Mouse (Mus musculus) hematopoietic stem cell, adult 5-6 weeks (primary cell): ENCODE results near the gene Gm973. TPM values are rescaled to one million over a fixed set of nuclear protein-coding genes. Genes with fewer than 3 reads are reported as not detected.

Source experiments
- ATAC-seq, 2 experiments: fragments of 125-278 bp in 1 of 2; replicated peaks in 1 of 2; 2 replicates each; pipeline ENCODE4 v1.8.0; 2016 to 2017; ENCODE audit warnings: inconsistent platforms in 2 of 2, mild to moderate bottlenecking in 2 of 2, moderate number of reproducible peaks in 2 of 2, low read depth in 1 of 2, moderate TSS enrichment in 1 of 2; ENCODE audit not compliant: low FRiP score in 2 of 2, poor library complexity in 2 of 2, severe bottlenecking in 2 of 2, insufficient read depth in 1 of 2, low TSS enrichment in 1 of 2
- total RNA-seq: library from RNA; stranded (forward); fragments of 172-1452, 232-1000 nt; gene quantifications from 2 replicates; pipeline ENCODE4 v1.2.3, GENCODE M21; 2017

The Gm973 gene
- total RNA-seq, 1 experiment from 2014 or later, result 20.3 TPM

DNA sequence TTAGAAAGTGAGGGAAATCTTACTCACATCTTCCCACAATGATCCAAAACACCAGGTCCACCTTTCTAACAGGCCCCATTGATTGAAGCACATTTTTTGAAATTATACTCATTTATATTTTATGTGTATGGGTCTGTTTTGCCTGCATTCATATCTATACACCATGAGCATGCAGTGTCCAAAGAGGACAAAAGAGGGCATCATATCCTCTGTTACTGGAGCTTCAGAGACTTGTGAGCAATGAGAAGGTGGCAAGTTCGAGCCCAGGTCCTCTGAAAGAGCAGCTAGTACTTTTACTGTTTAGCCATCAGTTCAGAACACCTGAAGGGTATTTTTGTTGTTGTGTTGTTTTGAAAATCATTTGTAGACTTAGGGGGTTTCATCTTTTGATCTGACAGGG is 52.2 kb downstream of the Gm973 start:
- no peak for ATAC-seq

DNA sequence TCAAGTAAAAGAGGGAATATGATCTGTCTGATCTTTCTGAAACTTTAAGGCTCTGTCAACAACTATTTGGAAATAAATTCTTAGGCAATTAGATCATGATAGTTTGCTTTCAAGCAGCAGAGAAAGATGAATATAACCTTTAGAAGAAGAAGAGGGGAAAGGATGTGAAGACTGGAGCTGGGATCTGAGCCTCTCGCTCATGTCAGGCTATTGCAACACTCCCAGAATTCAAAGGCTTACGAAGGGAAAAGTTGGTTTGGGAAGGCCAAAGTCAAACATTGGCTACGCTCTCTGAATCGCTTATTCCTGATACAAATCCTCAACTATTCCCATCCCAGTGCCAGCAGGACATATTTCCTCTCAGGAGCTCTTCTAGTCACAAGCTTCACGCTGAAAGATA is 53.2 kb downstream of the Gm973 start:
- no peak for ATAC-seq

DNA sequence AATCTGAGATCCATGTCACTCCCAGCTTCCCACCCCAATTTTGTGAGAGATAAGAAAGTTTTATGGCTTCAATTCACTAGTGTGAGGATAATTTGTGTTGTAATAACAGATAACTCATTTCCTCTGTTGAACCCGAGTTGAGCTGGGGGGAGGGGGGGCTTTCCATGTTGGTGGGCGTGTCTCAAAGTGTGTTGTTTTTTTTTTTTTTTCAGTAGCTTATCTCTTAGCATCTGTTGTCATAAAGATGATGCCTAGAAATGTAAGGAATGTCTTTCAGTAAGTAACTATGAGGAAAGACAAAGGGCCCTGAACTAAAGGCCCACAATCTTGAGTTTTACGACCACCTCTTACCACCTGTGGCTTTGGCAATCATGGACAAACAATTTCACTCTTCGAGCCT is 54.7 kb downstream of the Gm973 start:
- no peak for ATAC-seq

DNA sequence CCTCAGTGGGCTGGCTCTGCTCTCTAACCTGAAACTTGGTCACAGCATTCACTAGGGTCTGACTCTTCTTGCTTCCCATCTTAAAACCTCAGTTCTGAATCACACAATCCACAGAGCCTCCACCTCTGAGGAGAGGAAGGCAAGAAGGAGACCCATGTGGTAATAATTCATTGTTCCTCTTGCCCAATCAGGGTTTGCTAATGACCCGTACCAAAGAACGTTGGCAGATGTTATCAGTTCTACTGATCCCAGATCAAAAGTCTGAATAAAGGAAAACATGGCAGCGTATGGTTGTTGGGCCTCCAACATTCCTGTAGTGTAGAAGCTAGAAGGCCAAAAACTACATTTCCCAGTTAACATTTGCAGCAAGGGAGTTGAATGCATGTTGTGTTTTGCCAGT is 55.4 kb downstream of the Gm973 start:
- 0 out of 4 replicates have a peak, but pooled peaks of 1 of the 2 experiments have one; percentile 17 for ATAC-seq

DNA sequence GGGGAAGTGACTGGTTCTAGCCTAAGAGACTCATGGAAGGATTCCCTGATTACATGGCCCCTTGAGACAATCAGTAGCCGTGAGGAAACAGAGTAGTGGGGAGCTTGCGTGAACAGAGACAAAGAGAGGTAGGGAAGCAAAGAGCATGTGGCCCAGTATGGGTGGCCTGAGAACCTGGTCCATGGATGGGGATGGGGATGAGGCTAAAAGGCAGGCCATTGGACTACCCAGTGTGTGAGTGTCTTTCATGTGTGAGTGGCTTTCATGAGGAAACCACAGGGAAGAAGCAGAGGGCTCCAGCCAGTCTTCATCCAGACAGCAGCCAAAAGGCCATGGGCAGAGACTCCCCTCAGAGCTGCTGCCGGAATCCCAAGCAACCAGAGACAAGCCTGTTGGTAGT is 57.8 kb downstream of the Gm973 start:
- ATAC-seq, result no peak

DNA sequence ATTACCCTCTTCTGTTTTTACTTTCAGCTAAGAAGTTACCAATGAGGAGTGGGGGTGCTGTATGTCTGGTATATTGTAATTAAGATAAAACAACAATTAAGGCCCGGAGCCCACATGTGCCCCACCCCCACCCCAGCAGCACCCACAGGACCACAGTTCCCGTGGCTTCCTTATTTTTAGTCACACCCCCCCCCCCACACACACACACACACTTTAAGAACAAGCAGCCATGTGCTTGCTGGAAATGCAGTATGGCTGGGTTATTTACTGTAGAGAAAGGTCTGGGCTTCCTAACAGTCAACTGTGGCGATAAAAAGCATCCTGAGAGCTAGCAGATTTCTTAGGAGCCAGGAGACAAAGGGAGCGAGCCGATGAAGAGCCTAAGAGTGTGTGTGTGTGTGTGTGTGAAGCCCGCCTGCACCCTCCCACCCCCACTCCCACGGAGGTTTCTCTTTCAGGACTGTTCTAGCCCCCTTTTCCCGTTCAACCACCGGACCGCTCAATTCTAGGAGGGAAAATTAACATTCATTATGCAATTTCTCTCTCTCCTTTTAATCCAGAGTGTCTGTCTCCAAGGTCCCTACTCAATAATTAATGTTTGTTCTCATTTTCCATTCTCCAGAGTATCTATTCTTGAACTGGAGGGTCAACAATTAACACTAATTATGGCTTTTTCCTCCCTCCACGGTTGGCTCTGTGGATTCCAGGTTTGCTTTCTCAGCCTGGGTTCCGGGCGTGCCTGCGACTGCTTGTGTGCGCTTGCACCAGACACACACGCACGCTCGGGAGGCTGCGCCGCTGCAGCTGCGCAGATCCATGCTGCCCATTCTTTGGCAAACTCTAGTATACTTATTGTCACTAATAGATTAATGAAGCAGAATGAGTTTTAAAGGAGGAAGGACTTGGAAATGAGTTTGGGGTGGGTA is 58.5 kb downstream of the Gm973 start:
- ATAC-seq, result no peak

DNA sequence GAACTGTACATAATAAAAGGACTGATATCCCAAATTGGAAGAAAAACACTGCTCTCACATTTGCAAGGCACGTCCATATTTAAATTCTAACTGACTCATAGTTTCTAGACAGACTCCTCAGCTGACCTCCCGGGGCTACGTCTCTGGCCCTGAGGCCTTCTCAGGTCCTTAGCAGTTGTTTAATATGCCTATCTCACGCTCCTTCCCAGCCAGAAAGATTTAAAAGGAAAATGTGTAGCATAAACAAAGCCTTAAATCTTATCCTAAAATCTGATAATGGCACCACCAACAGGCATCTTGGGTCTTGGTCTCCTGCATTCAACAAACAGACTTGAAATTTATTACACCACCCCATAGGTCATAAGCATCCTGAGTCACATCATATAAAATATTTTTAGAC is 62.7 kb downstream of the Gm973 start:
- no peak for ATAC-seq

DNA sequence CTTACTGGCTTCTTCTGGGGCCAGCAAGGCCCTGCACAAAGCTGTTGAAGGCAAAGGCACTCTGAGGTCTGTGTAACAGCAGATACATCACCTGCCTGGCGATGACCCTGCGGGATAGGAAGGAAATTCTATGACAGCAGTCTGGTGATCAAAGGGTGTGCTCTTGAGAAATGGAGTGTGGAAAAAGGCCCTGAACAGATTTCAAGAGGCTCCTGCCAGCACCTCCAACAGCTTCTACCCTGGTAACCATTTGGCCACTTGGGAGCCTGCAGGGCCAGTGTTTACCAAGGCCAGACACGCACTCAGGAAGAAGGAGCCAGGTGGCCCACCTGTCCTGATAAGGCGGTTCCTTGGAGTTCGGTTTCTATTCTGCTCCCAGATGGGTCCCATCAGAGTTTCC is 63.3 kb downstream of the Gm973 start:
- no peak for ATAC-seq

DNA sequence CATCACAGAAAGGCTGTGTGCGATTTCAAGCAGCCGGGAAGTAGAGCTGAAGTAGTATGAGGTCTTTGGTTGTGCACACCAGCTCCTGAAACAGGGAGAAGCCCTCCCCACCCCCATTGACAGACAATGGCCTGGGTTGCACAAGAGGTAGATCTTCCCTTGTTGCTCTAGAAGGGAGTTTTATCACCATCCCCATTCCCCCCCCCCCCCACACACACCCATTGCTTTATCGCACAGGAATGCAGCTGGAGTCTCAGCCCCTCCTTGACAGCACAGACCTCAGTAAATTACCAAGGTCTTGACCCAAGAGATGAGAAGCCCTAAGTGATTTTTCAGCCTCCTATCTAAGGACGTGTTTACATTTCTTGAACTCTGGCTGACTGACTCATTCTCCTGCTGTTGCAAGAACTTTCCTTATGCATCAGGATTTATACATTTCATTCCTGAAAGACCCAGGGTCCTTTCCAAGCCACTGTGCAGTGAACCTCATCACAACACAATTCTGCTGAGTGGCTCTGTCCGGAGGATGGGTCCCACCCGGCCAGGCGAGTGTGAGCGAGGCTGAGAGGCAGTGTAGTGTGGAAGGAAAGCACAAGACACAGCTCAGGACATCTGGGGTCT is 64.2 kb downstream of the Gm973 start:
- no peak for ATAC-seq

DNA sequence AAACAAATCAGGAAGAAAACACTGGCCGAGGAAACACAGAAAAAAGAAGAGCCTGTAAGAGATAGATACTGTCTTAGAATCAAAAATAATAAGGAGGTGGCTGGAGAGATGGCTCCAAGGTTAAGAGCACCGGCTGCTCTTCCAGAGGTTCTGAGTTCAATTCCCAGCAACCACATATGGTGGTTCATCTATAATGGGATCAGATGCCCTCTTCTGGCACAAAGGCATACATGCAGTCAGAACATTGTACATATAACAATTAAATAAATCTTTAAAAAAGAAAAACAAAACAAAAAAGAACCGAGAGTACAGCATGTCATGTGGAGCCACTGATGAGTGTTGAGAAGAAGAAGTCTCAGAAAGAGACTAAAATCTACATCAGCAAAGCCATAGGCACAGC is 64.8 kb downstream of the Gm973 start:
- ATAC-seq, result no peak

DNA sequence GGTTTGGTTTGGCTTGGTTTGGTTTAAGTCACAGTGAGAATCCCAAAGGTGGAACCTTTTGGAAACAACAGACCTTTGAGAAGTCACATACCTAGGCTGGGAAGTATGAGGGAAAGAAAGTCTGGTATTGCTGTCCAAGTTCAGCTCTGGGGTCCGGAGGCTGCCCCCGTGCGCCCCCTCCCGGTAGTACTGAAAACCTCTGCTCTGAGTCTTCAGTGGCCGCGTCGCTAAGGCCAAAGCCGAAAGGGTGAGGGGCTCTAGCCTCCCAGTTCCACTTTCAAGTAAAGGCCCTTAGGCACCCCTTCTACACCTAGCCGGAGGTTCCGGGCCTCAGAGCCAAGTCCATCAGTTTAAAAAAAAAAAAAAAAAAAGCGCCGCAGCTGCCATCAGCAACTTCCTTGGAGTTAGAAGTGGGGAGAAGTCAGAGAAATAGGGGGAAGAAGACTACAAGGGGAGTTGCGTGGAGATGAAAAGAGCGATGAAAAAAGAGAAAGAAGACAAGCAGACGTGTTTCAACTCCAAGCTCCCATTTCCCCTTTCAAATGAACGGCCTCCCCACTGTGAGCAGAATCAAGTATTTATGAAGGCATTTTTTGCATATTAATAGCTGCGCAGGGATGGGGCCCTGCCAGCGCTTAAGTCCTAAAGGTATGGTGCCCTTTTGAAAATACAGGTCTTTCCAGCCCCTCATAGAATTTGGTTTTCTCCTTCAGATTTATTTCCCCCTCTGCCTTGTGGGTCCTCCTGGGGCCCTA is 68.8 kb downstream of the Gm973 start:
- peak; percentile 62 to 85; a peak in 3 of 4 replicates for ATAC-seq

DNA sequence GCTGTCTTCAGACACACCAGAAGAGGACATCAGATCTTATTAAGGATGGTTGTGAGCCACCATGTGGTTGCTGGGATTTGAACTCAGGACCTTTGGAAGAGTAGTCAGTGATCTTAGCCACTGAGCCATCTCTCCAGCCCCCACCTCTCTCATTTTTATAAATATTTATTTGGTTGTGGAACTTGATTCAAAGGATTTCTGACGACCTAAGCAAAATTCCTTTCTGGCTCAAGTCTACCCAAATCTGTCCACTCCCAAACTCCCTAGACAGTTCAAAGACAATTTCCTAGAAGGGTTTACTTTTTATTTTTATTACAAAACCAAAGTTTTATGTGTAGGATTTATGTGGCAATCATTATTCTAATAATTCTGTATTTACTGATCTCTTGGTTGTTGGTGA is 73.2 kb downstream of the Gm973 start:
- ATAC-seq, result no peak

DNA sequence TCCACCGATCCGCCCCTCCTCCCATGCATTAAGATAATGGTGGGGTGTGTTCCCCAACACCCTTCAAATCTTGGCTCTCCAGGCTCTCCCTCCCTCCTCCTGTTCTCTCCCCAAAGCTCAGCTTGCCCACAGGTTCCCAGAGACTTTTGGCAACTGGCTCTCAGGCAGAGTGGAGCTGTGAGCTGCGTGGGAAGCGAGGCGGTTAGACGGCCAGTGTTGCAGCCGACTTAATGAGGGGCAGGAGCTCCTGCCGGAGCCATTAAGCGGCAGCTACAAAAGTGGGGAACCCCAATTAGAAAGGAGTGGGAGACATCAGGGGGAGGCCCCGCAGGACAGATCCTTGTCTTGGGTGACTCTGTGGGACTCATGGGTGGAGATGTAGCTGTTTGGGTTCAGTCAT is 76.3 kb downstream of the Gm973 start:
- ATAC-seq, result no peak

DNA sequence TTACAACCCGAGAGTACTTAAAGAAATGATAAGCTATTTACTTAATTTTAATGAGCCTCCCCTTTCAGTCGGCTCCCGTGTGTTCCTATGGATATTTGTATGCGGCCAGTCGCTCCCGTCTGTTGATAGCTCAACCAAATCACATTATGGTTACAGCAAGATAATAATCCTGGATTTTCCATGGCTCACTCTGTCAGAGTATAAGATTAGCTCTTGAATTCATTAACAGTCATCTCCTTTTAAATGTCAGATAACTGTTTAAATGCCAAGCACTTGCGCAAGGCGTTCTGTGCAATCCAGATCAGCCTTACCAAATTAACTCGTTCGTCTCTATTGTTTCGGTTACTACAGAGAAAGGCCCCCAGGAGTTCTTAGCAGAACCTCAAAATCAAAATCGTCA is 76.8 kb downstream of the Gm973 start:
- ATAC-seq, result 0 out of 4 replicates have a peak, but pooled peaks of 1 of the 2 experiments have one; percentile 12

DNA sequence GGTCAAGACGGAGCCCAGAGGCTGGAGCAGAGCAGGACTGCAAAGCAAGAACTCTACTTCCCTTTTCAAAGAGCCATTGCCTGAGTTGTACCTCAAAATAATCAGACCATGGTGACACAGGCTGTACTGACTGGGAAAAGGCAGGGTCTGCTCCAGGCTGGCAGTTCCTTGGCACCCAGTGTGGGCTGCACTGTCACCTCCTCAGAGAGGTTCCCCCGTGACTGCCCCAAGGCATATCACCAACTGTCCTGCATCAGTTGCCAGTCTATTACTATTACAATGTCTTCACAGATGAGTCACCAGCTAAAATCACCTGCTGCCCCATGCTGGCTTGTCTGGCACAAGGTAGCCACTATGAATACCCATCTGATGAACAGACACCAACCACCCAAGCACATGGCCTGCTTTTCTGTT is 77.6 kb downstream of the Gm973 start:
- peak; percentile 68 to 82 for ATAC-seq

DNA sequence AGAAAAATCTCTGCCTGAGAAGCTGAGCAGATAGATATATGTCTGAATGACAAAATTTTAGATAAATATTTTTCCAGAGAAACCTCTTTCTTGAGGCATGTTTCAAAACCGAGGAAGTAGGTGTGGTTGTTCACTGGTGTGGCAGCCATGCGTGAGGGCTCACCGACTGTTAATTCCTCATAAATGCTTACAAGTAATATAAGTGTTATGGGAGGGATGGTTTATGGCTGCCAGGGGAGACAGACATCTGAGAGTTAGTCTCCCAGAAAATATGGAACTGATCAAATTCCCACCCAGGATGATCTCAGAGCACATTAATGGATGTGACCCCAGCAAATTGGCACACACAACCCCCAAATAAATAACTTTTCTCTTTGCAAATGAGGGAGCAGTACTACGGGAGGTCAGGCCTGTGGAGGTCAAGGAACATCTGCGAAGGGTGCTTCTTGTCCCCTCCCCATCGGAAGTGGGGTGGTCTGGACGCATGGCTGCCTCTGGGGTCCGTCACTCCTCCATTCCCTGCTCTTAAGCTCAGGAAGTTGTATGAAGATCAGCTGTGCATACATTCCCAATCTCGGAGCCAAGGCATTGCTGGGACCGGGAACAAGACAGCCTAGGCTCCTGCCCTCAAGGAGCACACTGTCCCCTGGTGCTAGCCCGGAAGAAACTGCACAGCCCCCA is 78.7 kb downstream of the Gm973 start:
- ATAC-seq, result no peak

DNA sequence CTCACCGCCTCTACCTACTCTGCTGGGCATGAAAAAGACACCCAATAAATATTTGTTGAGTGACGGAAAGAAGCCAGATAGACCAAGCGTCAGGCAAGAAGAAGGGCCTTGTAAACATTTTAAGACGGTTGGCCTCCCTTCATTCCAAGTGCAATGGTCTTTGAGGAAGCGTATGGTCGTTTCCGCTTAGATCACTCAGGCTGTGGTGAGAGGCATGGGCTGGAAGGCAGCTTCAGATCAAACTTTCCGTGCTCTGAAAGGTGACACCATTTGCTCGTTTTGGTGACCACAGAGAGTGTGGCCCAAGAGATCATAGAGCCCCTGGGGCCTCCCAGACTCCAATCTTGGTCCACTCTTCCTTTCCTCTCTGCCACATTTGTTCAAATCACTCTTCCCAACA is 79.5 kb downstream of the Gm973 start:
- ATAC-seq, result no peak
